Mouse (Mus musculus) kidney, adult 2 months (tissue): Measurements from ENCODE around the gene Zfp112.

Source experiments
- CTCF ChIP-seq: fragments of 200-500 bp; conservative IDR thresholded peaks from 2 replicates; pipeline ENCODE4 v1.5.1; 2011; ENCODE audit warnings: low read depth, mild to moderate bottlenecking, control low read depth, low read length, moderate library complexity, mixed read lengths; ENCODE audit not compliant: insufficient read depth, insufficient read length
- POLR2A ChIP-seq: fragments of 200-500 bp; IDR thresholded peaks from one replicate; pipeline ENCODE4 v1.6.1; 2011; ENCODE audit warnings: low read depth, low read length, control low read depth

DNA sequence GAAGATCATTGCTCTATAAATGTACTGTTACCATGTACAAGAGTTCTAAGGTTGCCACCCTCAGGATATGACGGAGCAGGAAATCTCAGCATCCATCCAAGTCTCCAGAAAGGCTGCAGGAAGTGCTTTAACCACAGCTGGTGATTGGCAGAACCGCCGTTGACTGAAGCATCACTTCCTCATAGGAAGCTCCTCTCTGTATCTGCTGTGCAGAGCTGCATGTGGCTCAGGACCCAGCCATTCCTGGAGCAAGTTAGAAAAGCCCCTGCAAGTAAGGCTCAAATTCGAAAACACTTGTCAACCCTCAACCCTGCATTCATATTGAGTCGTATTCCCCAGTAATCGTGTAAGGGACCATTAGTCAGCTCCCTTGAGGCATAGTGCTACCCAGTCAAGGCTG, 30.5 kb downstream of the Zfp112 start:
- no peak for TF ChIP-seq CTCF
- no peak for TF ChIP-seq POLR2A
